Mouse (Mus musculus) small intestine, adult 2 months (tissue): ENCODE measurements around the gene Wnk2. TPM values are rescaled to one million over a fixed set of nuclear protein-coding genes. Genes with fewer than 3 reads are reported as not detected.

Experiments used
- H3K27ac ChIP-seq: fragments of 200-500 bp; 2 replicates; pipeline ENCODE4 v1.5.1; 2012; ENCODE audit warnings: low read depth, low read length, control low read depth, inconsistent platforms; ENCODE audit not compliant: insufficient read depth
- H3K27me3 ChIP-seq: fragments of 200-500 bp; 2 replicates; pipeline ENCODE4 v1.6.1; 2012; ENCODE audit warnings: mild to moderate bottlenecking, moderate library complexity, low read length, inconsistent platforms; ENCODE audit not compliant: control insufficient read depth, insufficient read depth
- H3K36me3 ChIP-seq: fragments of 200-500 bp; 2 replicates; pipeline ENCODE4 v1.6.1; 2012; ENCODE audit warnings: mild to moderate bottlenecking, low read length, control low read depth, inconsistent platforms; ENCODE audit not compliant: control insufficient read depth, insufficient read depth
- H3K4me1 ChIP-seq: fragments of 200-500 bp; 2 replicates; pipeline ENCODE4 v1.6.1; 2012; ENCODE audit warnings: low read length, inconsistent platforms, mixed read lengths; ENCODE audit not compliant: control insufficient read depth, insufficient read depth, insufficient read length
- H3K4me3 ChIP-seq: fragments of 200-500 bp; 2 replicates; pipeline ENCODE4 v1.5.1; 2012; ENCODE audit warnings: low read depth, mild to moderate bottlenecking, control low read depth, inconsistent platforms, low read length, moderate library complexity
- CTCF ChIP-seq: fragments of 200-500 bp; IDR thresholded peaks from 2 replicates; pipeline ENCODE4 v1.5.1; 2012; ENCODE audit warnings: low read depth, mild to moderate bottlenecking, control low read depth, inconsistent platforms, low read length, moderate library complexity, mixed read lengths; ENCODE audit not compliant: insufficient replicate concordance, insufficient read length; ENCODE audit errors: extremely low read depth
- POLR2A ChIP-seq: fragments of 200-500 bp; IDR thresholded peaks from 2 replicates; pipeline ENCODE4 v1.6.1; 2012; ENCODE audit warnings: low read depth, mild to moderate bottlenecking, control low read depth, inconsistent platforms, low read length, moderate library complexity
- WGBS: fragments of 180-500 bp; shearing (Covaris S2); methylation state at CpG from one replicate; pipeline ENCODE4 v1.1.7; 2018; 5-methylcytosine and 5-hydroxymethylcytosine counted together
- polyA plus RNA-seq: library from polyadenylated mRNA; depleted of rRNA; stranded (reverse); fragments of >200 nt; gene quantifications from 2 replicates; pipeline ENCODE4 v1.2.3, GENCODE M21; 2012

Wnk2 gene
- polyA plus RNA-seq, 1 experiment = 19.5 TPM

DNA sequence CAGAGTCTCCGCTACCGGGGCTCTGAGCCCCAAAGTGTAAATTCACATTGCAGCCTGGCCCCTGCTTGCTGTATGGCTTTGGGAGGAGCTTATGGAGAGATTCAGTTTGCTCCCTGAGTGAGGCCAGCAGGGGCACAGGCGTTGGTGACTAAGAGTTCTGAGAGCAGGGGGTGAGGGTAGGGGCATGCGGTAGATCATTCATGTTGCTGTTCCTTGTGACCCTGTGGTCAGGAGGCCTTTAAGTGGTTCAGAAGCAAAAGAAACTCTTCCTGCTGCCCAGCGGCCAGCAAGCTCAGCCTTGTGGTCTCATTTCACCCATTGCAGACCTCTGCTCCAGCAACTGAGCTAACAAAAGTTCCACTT, 43.8 kb upstream of the Wnk2 start:
- WGBS = 91% methylated on average over 5 of the region's 5 CpGs
- Histone ChIP-seq H3K36me3 (peaks cover 12% of the 10 kb centered on the region), H3K27ac (no peak overlapping the region), H3K4me1 (peaks cover 20% of the 10 kb centered on the region), H3K4me3 (no peak overlapping the region), H3K27me3 (no peaks in the 10 kb centered on the region)
- TF ChIP-seq CTCF = no peak
- no peak for TF ChIP-seq POLR2A

- Histone ChIP-seq H3K27ac (no peak overlapping the region), H3K27me3 (no peaks in the 10 kb centered on the region), H3K4me3 (no peak overlapping the region), H3K4me1 (peaks cover 24% of the 10 kb centered on the region), H3K36me3 (peaks cover 9% of the 10 kb centered on the region)
- TF ChIP-seq POLR2A (no peak), CTCF (no peak)
- 49% methylated on average over 7 of the region's 7 CpGs for WGBS
Observed at GRCm38 (mm10) chr13:49190876-49191672, 43.3 kb upstream of the Wnk2 start.

DNA sequence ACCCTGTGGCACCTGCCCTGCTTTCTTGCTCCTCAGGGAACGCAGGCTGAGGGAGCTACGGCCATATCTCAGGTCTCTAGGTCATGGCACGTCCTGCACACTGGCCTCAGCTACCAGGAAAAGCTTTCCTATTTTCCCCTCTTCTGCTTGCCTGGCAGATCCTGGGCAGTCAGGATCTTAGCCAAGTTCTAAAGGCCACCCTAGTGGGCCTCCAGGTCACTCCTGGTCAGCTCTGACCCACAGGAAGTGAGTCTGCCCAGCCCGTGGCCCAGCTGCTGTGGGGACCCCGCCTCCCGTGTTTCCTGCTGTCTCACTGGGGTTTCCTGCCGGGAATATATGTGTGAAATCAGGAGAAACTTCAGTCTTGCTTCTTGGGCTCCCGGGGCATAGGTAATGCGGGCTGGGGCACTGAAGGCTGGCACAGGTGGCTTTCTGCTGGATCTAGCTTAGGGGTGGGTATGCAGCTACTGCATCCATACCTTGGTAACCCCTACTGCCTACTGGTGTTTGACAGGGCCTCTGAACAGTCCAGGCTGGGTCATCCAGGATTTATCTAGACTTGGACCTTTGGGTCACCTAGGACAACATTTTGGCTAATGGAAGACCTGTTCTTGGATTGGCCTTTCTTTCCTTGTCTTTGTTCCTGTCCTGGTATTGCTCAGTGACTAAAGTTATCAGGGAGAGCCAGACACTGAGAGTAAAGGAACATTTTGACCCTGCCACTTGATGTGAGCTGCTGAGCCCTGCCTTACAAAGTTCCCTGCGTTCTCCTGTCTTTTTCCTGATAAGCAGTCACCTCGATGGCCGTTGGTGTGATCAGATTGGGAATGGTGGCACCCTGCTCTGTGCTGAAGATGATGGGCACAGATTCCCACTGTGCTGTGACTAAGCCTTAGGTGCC, 42.4 kb upstream of the Wnk2 start:
- peaks cover 24% of the 10 kb centered on the region for H3K4me1 ChIP-seq
- WGBS = 47% methylated on average over 12 of the region's 12 CpGs
- TF ChIP-seq POLR2A (no peak), CTCF (no peak)
- H3K27me3 ChIP-seq = no peaks in the 10 kb centered on the region
- no peak overlapping the region for H3K27ac ChIP-seq
- no peak overlapping the region for H3K4me3 ChIP-seq
- peaks cover 3% of the 10 kb centered on the region; the same call in 1 of the 2 replicates for H3K36me3 ChIP-seq

GRCm38 (mm10) chr13:49188966-49189360, 41.1 kb upstream of the Wnk2 start:
- Histone ChIP-seq H3K27ac (no peak overlapping the region), H3K4me3 (no peak overlapping the region; the same call in 1 of the 2 replicates), H3K4me1 (peaks cover 24% of the 10 kb centered on the region), H3K36me3 (0 out of 2 replicates have a peak, but pooled peaks cover under 1% of the 10 kb centered on the region), H3K27me3 (no peaks in the 10 kb centered on the region)
- 73% methylated on average over 2 of the region's 2 CpGs for WGBS
- TF ChIP-seq CTCF = no peak
- TF ChIP-seq POLR2A = no peak

- H3K36me3 ChIP-seq = no peaks in the 10 kb centered on the region
- peak overlapping the region; percentile 68 for H3K4me3 ChIP-seq
- no peaks in the 10 kb centered on the region for H3K27me3 ChIP-seq
- 25% methylated on average over 15 of the region's 15 CpGs for WGBS
- H3K27ac ChIP-seq = peak overlapping the region; percentile 35; the same call in 1 of the 2 replicates
- TF ChIP-seq CTCF (no peak), POLR2A (no peak)
- H3K4me1 ChIP-seq = peaks cover 24% of the 10 kb centered on the region
Observed at GRCm38 (mm10) chr13:49188219-49188965, 40.6 kb upstream of the Wnk2 start.

GRCm38 (mm10) chr13:49187288-49188218, 39.7 kb upstream of the Wnk2 start, which contains the start of gene Ninj1:
TSS of gene Ninj1 (plus strand) at chr13:49187485.
- Histone ChIP-seq H3K4me3 (peak within 1 kb of the TSS; percentile 68), H3K36me3 (no peaks in the 10 kb centered on the region), H3K27ac (peak within 1 kb of the TSS; percentile 45), H3K27me3 (no peaks in the 10 kb centered on the region), H3K4me1 (peaks cover 24% of the 10 kb centered on the region)
- under 1% methylated on average over 86 of the region's 87 CpGs for whole genome bisulfite sequencing
- TF ChIP-seq POLR2A (peak; percentile 91), CTCF (no peak)
